In the genomic region with DNA sequence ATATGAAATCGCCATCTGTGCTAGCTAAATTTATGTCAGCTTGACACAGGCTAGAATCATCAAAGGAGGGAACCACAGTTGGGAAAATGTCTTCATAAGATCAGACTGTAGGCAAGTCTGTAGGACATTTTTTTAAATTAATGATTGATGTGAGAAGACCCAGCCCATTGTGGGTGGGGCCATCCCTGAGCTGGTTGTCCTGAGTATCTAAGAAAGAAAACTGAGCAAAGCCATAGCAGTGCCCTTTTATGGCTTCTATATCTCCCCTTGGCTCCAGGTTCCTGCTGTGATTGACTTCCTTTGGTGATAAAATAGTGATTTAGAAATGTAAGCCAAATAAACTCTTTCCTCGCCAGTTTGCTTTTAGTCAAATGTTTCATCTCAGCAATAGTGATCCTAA, we compare ENCODE assay signal across 27 mouse cellular contexts. TPM values are rescaled to one million over a fixed set of nuclear protein-coding genes. Genes with fewer than 3 reads are reported as not detected.
"Had no signal": no experiment of that assay in that cellular context is flagged by ENCODE, and none has a peak within 500 bp of the region (broad histone marks: within the 10 kb centered on the region; RNA-seq: fewer than 3 reads in every experiment).

No protein-coding gene starts in this region.

- H3K9ac ChIP-seq: heart, embryonic 13.5 days; heart, embryonic 15.5 days; hindbrain, embryonic 12.5 days; hindbrain, embryonic 14.5 days; limb, embryonic 13.5 days; limb, embryonic 15.5 days; liver, embryonic 13.5 days; liver, embryonic 15.5 days had no signal

- H3K36me3 ChIP-seq: heart, embryonic 15.5 days; hindbrain, embryonic 12.5 days; limb, embryonic 15.5 days; liver, embryonic 13.5 days had no signal

- H3K4me2 ChIP-seq: heart, embryonic 11.5 days; heart, embryonic 13.5 days; heart, embryonic 15.5 days; hindbrain, embryonic 12.5 days; hindbrain, embryonic 14.5 days; limb, embryonic 13.5 days; limb, embryonic 15.5 days; liver, embryonic 13.5 days; liver, embryonic 15.5 days had no signal

- ATAC-seq: forebrain, embryonic 16.5 days; hindbrain, embryonic 16.5 days; inflammation-experienced regulatory T-cells, adult 6 months had no signal

- H3K4me1 ChIP-seq: hindbrain, embryonic 12.5 days; limb, embryonic 15.5 days; liver, embryonic 15.5 days had no signal

- DNase-seq: gastrocnemius, adult 2 months; gastrocnemius, postnatal 10 days; gastrocnemius, postnatal 25 days; heart, adult 2 months; heart, postnatal 14 days; heart, postnatal 4 days; kidney, adult 2 months; kidney, postnatal 10 days; kidney, postnatal 25 days; kidney, postnatal 4 days; left cerebral cortex, postnatal 4 days; liver, embryonic 13.5 days had no signal

- H3K27me3 ChIP-seq: heart, embryonic 13.5 days; heart, embryonic 15.5 days; hindbrain, embryonic 12.5 days; limb, embryonic 13.5 days; limb, embryonic 15.5 days; liver, embryonic 13.5 days; liver, embryonic 15.5 days had no signal

- H3K9me3 ChIP-seq: heart, embryonic 13.5 days; heart, embryonic 15.5 days; hindbrain, embryonic 10.5 days; hindbrain, embryonic 12.5 days; limb, embryonic 13.5 days; limb, embryonic 15.5 days; liver, embryonic 15.5 days had no signal

- H3K4me3 ChIP-seq: gastrocnemius, adult 2 months; heart, adult 2 months; heart, embryonic 13.5 days; heart, embryonic 15.5 days; hindbrain, embryonic 10.5 days; hindbrain, embryonic 12.5 days; layer of hippocampus, adult 2 months; left cerebral cortex, adult 2 months; limb, embryonic 13.5 days; limb, embryonic 15.5 days; liver, embryonic 13.5 days; liver, embryonic 15.5 days had no signal

- H3K27ac ChIP-seq: gastrocnemius, adult 2 months; heart, adult 2 months; heart, embryonic 13.5 days; heart, embryonic 15.5 days; hindbrain, embryonic 10.5 days; hindbrain, embryonic 12.5 days; hindbrain, embryonic 14.5 days; layer of hippocampus, adult 2 months; left cerebral cortex, adult 2 months; limb, embryonic 13.5 days; limb, embryonic 15.5 days; liver, embryonic 13.5 days; liver, embryonic 15.5 days had no signal

RNA-seq across cellular contexts. Expression of gene Strip2, which starts 51.9 kb away (rescaled TPM):
- total RNA-seq: granulocyte monocyte progenitor cell, adult 5-6 weeks had no signal
